Mouse (Mus musculus) spleen, postnatal 4 days (tissue): ENCODE measurements around the gene Eif2b2.

Experiments used
- DNase-seq, 2 experiments: peaks; one replicate each; pipeline ENCODE4 v3.0.0; 2022; ENCODE audit warnings: low spot score in 2 of 2

Gene Eif2b2

DNA sequence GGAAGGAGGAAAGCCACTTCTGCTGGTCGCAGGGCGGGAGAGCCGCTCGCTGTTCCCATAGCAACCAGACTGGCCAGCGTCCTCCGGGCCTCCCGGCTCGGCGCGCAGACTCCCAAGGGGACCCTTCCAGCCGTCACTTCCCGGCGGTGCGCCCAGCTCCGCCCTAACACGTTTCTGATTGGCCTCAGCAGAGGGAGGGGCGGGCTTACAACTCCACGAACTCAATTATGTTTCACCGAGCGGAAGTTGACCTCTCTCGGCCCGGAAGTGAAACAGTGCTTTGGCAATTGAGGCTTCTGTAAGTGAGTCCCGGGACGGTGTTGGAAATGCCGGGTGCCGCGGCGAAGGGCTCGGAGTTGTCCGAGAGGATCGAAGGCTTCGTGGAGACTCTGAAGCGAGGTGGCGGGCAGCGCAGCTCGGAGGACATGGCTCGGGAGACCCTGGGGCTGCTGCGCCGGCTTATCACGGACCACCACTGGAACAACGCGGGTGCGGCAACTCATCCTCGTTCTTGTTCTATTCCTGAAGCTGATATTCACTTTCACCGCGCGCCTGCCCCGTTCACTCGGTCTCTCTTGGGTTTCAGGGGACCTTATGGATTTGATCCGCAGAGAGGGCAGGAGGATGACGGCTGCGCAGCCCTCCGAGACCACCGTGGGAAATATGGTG lies at the start of gene Eif2b2:
Gene Eif2b2 (plus strand): TSS at position 246 of the 669 bp plus-strand sequence.
- peak; percentile 93 to 96 for DNase-seq

DNA sequence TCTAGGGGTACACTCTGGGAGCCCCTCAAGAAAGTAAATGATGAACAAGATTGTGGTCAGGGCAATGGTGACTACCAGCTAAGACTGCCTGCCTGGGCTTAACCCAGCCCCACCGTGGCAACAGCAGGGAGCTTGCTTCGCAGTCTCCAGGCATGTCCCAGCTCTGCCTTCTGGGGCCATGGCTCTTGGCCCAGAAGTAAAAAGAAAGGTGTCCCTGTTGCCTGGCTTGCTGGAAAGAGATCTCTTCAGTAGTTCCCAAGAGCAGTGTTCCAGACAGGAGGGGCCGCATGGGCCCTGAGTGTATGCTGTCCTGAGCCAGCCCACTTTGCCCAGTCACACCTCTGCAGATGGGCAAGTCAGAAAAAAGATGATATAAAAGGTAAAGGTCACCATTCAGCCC lies 49.4 kb upstream of the Eif2b2 start:
- no peak for DNase-seq

DNA sequence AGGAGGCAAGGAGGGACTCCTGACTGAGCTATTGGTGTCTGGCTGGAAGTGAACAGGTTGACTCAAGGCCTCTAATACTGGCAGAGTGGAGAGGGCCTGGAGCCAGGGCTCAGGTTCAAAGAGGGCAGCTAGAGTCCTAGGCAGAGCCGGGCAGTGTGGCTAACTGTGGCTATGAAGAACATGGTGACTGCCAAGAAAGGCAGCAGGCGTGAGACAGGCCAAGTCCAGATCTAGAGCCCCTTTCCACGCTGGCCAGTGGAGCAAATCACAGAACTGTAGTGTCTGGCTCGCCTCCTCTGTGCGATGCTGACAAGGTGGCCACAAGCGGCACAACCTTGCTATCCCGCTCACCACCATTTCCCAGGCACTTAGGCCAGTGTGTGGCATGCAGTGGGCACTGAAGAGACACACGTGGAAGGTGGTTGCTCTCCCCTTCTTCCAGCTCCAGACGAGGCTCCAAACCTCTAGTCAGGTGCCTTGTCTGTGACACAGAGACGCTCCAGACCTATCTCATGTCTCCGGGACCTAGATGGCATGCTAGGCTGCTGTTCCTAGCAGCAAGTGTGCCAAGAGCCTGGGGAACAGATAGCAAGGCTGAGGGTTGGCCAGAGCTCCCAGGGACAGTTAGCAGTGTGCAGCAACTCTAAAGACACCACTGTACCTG lies 48.9 kb upstream of the Eif2b2 start:
- no peak for DNase-seq

DNA sequence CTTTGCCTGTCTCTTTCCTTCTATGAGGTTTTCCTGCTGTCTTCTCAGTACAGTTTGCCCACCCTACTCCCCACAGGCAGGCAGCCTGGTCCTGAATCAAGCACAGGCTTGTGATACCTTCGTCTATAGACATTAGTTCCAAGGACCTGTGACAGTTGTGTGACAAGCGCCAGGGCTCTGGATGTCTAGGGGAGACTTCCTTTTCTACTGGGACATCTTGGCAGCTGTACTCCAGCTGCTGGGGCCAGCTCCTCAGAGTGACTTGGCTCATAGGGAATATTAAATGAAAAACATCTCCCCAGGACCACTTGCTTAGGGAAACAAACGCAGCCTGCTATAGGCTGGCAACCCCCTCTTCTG lies 48.4 kb upstream of the Eif2b2 start:
- DNase-seq, result no peak

DNA sequence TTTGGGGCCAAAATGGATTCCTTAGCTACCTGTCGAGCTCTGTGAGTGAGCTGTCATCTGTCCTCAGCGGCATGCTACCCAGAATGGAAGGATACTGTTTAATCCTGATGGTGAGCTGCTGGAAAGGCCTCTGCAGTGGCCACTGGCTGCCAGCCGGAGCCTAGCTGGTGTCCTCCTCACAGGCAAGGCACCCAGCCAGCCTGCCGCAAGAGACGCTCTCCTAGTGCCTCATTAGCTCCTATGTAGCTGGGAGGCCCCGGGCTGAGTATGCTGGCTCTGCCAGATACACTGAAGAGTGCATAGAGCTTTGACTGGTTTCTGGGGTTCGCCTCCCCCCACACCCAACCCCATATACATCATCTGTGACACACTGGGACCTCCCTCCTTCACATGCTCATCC lies 45.3 kb upstream of the Eif2b2 start:
- DNase-seq, result no peak

DNA sequence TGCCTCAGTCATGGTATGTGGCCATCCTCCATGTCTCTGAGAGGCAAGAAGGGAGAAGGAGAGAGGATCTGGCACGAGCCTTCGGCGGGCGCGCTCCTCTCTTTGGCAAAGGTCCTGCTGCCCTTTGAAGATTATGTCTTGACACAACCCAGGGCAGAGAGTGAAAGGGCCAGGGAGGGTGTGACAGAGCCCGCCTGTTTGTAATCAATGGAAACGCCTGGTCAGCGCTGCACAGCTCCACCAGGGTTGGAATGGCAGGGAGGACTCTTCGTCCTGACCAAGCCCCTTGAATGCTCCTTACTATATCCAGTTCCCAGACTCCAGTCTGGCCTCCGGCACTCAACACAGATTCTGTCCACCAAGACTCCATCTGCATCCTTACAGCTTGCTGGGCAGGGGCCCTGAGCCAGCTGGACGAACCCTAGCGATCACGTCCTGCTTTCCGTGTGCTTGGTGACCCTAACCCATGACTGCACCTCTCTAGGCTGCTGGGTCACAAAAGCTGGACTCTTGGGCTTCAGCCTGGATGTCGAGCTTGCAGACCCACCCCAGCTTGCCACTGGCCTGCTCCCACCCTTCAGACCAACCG lies 44.1 kb upstream of the Eif2b2 start:
- no peak for DNase-seq

DNA sequence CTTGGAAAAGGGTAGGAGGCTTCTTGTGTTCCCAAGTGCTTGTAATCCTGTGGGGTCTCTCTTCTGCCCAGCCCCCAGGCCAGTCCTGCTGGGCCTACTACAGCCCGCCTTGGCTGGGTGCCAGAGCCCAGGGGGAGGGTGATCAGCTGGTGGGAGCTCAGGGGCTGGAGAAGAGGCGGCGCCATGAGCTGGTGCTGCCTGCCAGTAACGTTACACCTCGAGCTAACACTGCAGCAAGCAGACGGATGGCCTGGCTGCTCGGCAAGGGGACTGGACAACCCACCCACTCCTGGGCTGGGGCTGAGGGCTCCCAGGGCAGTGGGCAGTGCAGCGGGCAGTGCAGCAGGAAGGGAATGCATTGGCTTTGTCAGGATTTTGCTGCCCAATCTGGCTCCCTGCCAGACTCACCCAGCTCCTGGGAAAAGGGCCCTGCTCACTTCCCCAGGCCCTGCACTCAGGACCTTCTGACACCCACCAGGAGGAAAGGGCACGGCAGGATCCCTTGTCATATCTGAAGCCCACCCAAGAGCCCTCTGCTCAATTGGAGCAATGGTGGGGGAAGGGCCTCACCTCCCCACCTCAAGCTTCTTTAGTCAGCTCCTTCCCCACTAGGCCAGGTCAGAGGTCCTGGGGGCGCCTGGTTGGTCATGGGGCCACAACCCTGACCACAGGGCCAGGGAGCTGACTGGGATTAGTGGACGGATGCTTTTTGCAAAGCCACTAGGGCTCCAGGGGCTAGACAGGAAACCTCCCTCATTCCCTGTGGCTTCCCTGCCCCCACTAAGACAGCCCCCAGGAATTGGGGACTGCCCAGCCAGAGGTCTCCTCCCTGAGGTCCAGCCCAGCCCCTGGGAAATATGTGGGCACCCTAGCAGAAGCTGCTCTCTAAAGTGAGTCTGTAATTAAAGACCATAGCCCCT lies 43.1 kb upstream of the Eif2b2 start:
- peak in 1 of 2 experiments; percentile 60 for DNase-seq

DNA sequence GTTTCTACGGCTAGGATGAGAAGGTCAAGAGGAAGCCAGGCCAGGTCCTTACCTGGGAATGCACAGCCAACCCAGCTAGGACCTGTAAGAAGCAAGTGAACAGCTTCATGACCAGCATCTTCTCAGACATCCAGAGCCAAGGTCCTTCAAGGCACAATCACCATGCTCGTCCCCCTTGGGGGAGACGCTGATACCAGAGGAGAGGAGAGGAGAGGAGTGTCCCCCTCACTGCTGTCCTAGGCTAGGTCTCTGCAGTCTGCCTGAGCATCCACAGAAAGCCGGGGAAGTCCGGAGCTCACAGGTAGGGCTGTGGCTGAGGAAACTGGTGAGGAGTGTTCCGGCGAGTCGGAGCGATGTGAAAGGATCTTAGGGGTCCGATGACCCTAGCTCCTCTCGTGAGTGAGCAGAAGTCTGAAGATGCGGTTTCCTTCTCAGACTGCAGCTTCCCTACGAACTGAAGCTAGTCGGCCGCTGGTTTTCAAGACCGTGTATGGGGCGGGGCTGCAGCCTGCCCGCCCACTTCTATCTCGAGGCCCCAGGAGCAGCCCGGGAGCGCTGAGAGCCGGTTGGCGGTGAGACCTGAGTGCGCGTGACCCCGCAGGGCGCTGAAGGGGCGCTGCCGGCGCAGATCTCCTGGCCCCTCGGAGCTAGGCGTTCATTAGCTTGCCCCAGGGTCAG lies 42.3 kb upstream of the Eif2b2 start:
- peak; percentile 44 to 77 for DNase-seq

DNA sequence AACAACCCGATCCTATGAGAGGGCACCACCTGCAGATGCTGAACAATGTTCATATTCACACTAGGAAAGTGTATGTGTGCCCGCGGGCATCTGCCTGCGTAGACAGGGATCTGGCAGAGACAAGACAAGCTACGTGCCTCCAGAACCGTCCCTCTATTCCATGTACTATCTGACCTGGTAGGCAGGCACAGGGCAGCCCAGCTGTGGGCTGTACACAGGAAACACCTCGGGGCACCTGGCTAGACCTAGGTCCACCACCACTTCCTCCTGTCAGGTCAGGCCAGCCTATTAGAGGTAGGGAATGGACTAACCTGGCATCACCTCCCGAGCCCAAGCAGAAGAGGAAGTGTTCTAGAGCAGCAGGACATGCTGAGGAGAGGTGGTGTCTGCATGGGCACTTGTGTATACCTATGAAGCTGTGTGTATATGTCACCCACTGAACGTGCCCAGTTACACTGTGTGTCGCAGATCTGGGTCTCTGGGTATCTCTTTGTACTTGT lies 41.5 kb upstream of the Eif2b2 start, which contains the start of gene Pgf:
Gene Pgf (minus strand): TSS at position 51 of the 500 bp plus-strand sequence.
- peak in 1 of 2 experiments; percentile 61 for DNase-seq

DNA sequence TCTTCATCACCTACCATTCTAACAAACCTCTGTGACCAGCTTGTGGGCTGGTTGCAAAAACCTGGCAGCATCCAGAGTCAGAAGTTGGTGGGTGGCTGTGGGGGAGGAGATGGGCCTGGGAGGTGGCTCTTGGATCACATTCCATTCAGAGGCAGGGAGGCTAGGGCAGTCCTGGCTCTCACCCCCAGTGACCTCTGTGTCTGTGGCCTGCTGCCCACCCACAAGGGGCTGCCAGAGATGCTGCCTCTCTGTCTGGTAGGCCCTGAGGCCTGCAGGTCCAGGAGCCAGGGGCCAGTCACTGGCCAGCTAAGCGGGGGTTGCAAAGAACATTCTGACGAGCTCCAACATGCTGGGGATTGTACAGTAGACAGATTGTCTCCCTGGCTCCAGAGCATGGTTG lies 41.0 kb upstream of the Eif2b2 start:
- peak in 1 of 2 experiments; percentile 60 for DNase-seq

DNA sequence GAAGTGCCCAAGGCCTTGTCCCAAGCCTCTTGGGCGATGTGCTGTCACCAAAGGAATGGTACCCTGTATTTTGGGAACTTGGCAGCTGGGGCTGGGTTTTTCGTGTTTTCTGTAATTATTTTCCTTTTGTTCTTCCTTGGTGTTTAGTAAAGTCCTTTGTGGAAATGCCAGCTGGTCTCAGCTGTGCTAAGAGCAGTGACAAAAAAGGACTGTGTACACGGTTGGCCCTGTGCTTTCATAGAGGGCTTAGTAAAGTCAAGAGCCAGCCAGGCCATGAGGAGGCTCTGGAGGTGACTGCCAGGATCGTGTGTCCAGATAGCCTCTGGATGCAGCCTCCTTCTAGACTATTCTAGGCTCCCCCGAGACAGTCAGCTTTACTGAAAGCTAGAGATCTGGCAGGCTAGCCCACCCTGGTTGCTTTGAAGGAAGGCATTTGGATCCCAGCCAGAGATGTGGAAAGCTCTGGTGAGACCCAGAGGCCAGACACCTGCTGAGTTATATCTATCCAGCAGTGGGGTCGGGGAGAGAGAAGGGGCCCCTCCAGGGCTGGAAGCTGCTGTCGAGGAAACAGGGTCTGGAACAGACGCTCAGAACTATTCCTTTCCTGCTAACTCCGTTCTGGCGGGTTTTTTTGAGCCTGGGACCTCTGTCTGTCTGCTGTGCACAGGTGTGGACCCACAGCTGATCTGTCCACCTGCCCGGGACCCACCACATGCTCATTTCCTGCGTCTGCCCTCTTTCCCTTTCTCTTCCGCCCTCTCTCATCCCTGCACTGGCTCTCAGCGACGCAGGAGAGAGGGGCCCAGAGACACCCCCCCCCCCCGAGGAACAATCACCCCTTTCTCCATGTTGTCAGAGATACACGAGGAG lies 37.6 kb upstream of the Eif2b2 start:
- DNase-seq, result no peak

DNA sequence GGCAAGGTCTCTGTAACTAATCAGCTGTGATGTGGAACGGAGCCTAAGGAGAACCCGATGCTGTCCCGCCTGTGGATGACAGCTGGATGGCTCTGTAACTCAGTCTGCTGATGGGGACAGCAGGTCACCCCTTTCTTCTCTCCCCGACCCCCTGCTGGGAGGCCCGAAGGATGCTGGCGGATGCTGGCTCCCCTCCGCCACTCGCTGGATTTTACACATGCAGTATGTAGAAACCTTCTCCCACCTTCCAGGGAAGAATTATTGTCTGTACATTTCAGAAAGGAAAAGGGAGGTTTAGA lies 37.0 kb upstream of the Eif2b2 start:
- no peak for DNase-seq

DNA sequence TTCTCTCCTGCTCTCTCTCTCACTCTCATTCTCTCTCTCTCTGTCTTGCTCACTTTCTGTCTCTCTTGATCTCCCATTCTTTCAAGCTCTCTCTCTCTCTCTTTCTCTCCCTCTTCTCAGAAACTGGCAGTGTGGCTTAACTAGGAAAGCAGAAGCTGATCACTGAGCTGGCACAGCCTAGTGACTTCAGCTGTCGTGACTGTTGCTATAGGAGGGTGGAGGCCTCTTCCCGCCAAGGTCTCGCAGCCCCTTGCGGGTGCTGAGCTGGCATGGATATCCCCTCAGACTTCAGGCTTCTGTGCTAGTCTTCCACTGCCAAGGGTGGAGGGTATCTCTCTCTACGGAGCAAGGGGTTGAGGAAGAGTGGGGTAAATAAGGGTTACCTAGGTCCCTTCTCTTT lies 36.4 kb upstream of the Eif2b2 start:
- no peak for DNase-seq

DNA sequence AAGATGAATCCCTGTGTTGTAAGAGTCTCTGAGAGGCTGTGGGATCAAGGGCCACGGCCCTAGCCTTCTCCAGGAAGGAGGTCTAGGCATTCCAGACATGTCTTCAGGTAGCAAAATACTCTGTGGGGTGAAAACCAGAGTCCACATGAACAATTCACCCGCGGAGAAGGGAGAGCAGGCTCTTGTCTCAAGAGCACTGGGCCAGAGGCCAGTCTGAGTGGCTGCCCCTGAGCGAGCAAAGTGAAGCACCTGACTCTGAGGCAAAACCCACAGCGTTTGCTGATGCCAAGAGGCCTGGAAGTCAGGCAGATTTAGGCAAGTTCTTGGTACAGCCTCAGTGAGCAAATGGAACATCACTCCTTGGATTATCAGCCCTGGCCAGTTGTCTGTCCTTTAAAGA lies 35.2 kb upstream of the Eif2b2 start:
- DNase-seq, result no peak

DNA sequence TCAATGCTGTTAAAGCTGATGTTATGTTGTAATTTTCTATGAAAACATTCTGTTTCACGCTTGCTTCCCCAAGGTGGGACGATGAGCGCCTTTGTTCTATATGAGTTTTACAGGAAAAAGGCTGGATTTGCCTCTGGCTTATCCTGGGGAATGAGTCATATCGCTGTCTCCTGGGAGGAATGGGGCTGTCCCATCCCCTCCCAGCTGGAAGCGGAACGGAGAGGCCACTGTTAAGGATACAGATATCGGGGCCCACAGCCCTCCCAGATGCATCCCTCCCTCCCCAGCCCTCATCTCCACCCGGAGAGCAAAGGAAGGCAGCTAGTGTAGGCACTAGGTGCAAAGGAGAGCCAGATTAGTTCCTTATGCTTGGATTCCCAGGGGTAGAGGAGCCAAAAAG lies 33.5 kb upstream of the Eif2b2 start:
- DNase-seq, result no peak

DNA sequence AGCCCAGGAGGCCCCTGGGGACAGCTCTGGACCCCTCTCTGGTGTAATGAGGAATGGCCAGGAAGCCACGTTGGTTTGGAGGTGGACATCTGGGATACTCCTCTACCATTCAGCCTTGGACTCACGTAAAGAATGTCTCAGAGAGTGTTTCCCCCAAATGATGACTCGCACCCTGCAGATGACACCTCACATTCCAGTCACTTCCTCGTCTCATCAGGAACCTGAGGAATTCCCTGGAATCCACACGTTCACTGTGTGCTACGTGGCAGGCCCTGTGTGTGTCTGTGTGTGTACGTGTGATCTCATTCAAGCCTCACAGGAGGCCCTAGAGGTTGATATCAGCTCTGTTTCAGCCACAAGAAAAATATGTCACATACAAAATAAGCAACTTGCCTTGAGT lies 32.9 kb upstream of the Eif2b2 start:
- no peak for DNase-seq

DNA sequence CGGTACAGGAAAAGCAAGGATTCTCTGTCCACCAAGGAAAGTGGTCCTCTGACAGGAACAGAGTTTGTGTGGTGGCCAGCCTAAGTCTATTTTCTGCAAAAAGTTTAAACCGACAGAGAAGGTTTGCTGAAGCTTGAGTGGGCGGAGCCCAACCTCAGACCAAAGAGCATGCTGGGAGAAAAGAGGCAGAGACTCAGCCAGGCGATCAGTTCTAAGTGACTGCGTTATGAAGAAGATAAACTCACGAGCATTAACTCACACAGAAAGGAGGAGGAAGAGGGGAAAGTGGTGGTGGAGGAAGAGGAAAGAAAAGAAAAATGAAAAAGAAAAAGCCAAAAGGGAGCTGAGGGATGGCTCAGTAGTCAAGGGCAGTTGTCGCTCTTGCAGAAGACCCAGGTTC lies 29.0 kb upstream of the Eif2b2 start:
- no peak for DNase-seq

DNA sequence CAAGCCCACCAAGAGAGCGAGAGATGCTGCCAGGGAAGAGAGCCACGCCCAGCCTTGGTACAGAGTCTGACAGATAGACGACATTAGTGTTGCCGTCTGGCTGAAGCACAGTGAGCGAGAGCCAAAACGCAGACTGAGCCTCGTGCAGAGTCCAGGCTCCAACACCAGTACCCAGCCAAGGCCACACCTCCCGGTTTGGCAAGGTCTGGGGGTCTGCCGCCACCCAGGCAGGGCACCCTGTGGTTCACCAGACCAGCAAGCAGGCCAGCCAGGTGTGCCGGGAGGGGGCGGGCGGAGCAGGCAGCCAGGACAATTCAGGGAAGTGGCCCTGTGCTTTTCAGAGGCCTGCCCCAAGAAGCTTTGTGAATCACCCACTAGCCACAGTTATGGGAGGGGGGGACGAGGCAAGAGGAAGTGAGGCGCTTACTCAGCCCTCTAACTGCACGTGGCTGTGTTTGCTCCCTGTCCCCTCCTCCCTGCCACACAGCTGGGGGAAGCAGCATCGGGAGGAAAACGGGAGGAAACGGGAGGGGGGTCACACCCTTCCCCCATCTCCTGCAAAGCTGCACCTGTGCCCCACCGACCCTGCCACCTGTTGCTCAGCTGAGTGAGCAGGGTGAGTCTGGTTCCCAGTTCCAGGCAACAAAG lies 26.7 kb upstream of the Eif2b2 start:
- peak in 1 of 2 experiments; percentile 31 for DNase-seq

DNA sequence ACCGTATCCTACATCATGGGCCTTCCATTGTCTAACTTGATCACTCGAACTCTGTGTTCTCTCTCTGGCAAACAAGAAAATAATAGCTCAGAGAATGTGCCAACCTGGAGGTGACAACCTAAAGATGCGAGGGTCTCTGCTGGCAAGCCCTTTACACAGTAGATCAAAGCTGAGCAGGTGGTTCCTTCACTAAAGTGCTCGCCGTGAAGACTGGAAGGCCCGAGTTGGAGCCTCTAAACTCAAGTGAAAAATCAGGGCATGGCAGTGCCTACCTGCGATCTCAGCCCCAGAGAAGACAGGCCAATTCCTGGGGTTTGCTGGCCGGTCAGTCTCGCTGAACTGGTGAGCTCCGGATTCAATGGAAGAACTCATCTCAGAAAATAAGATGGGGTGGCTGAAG lies 26.1 kb upstream of the Eif2b2 start:
- DNase-seq, result no peak
